Mouse (Mus musculus) bone marrow, adult 2 months (tissue): Measurements from ENCODE around the gene Mtmr2.

Experiments used
- CTCF ChIP-seq: fragments of 200-500 bp; IDR thresholded peaks from 2 replicates; pipeline ENCODE4 v1.5.1; 2011; ENCODE audit warnings: low read length, control low read depth; ENCODE audit not compliant: control insufficient read depth, insufficient read depth
- POLR2A ChIP-seq: fragments of 200-500 bp; IDR thresholded peaks from 2 replicates; pipeline ENCODE4 v1.6.1; 2011; ENCODE audit warnings: low read depth, mild to moderate bottlenecking, control low read depth, low read length, borderline replicate concordance; ENCODE audit not compliant: control insufficient read depth

GRCm38 (mm10) chr9:13748798-13749674, 826 bp downstream of the Mtmr2 start:
- TF ChIP-seq CTCF, result no peak
- peak; percentile 91; the same call in 1 of the 2 replicates for TF ChIP-seq POLR2A
